Mouse (Mus musculus): ENCODE results near the gene Mat2b.

GRCm38 (mm10) chr11:40694311-40695087, 504 bp downstream of the Mat2b start:
- TF ChIP-seq POLR2A (IDR thresholded peaks at IDR 0.05; ENCODE audit: extremely low read depth, insufficient read depth, low read length) (0 out of 2 replicates have a peak, but pooled peaks have one; percentile 36), CTCF (IDR thresholded peaks at IDR 0.05; ENCODE audit: extremely low read depth, insufficient read depth, low read length) (no peak)

Data from cortical plate, adult 2 months (tissue).